Mouse (Mus musculus): ENCODE results near the gene Mthfd2. TPM values are rescaled to one million over a fixed set of nuclear protein-coding genes. Genes with fewer than 3 reads are reported as not detected.
"Not testable (repeated sequence)": the region's sequence is repeated elsewhere in the genome, so short reads cannot be mapped to it uniquely, and the experiment has no call there.

The Mthfd2 gene
- polyA plus RNA-seq, 1 experiment from 2014 or later: 21.0 TPM

GRCm38 (mm10) chr6:83352666-83353410, 27.1 kb upstream of the Mthfd2 start:
- H3K4me3 ChIP-seq: no peak overlapping the region
- WGBS: 91% methylated on average over 24 of the region's 24 CpGs
- no peak overlapping the region for H3K9ac ChIP-seq
- H3K27me3 ChIP-seq: no peaks in the 10 kb centered on the region
- H3K27ac ChIP-seq: no peak overlapping the region
- no peaks in the 10 kb centered on the region for H3K9me3 ChIP-seq (replicated peaks)
- H3K36me3 ChIP-seq: peaks cover 41% of the 10 kb centered on the region
- peaks cover 30% of the 10 kb centered on the region for H3K4me1 ChIP-seq (replicated peaks)
- ATAC-seq (replicated peaks; ENCODE audit: insufficient number of reproducible peaks, insufficient read depth, low FRiP score, low read depth): no peak
- H3K4me2 ChIP-seq: no peak overlapping the region

DNA sequence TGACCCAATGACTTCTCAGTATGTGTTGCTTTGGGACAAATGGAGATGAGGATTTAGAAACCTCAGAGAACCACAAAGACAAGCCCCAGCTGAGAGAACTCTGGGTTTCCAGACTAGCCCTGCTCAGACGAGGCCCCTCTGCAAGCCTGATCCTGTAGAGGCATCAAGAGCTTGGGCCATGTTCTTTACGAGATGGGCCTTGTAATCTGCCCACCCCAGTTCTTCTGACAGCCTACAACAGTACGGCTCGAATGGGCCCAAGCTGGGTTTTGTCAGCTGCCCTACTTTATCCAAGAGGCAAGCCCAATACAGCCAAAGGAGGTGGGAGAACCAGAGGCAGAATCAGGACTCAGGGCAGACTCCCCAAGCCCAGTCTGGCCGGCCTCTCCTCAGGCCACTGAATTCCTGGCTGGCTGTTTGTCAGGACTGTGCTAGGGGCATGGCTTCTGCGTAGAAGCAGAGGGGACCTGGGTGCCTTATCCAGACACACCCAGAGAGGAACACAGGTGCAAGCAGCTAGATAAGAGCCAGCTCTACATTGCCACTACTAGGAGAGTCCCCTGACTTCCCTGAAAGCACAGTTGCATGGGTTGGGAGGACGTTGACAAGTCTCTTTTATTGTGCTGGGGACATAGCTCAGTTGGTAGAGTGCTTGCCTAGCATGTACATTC, 25.9 kb upstream of the Mthfd2 start:
- Histone ChIP-seq H3K36me3 (peaks cover 34% of the 10 kb centered on the region), H3K27me3 (no peaks in the 10 kb centered on the region), H3K27ac (no peak overlapping the region), H3K4me3 (no peak overlapping the region), H3K9me3 (replicated peaks) (no peaks in the 10 kb centered on the region), H3K4me1 (replicated peaks) (peaks cover 26% of the 10 kb centered on the region), H3K4me2 (no peak overlapping the region), H3K9ac (no peak overlapping the region)
- ATAC-seq (replicated peaks; ENCODE audit: insufficient number of reproducible peaks, insufficient read depth, low FRiP score, low read depth): no peak
- WGBS: 77% methylated on average over 7 of the region's 7 CpGs

GRCm38 (mm10) chr6:83350851-83351405, 25.2 kb upstream of the Mthfd2 start:
- H3K36me3 ChIP-seq: peaks cover 34% of the 10 kb centered on the region
- H3K9ac ChIP-seq: no peak overlapping the region
- H3K4me1 ChIP-seq (replicated peaks): peaks cover 26% of the 10 kb centered on the region
- H3K9me3 ChIP-seq (replicated peaks): no peaks in the 10 kb centered on the region
- 85% methylated on average over 16 of the region's 16 CpGs for WGBS
- no peaks in the 10 kb centered on the region for H3K27me3 ChIP-seq
- ATAC-seq (replicated peaks; ENCODE audit: insufficient number of reproducible peaks, insufficient read depth, low FRiP score, low read depth): no peak
- no peak overlapping the region for H3K4me2 ChIP-seq
- no peak overlapping the region for H3K27ac ChIP-seq
- H3K4me3 ChIP-seq: no peak overlapping the region

DNA sequence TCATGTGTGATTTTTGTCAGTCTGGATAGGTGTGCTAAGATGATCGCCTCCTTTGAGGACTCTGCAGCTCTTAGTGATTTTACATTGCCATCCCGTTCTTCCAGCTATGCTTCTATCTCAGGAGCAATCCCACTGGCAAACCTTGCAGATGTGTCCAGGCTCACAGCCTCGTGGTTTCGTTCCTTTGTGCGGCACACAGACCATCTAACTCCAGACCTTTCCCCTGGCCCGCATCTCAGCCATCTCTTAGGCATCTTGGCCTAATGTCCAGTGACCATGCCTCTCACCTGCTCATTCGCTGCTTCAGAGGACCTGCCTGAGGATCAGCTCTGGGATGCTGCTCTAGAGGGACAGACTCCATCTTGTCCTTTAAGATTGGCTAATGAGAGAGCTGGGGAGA, 24.5 kb upstream of the Mthfd2 start:
- peaks cover 26% of the 10 kb centered on the region for H3K4me1 ChIP-seq (replicated peaks)
- H3K9ac ChIP-seq: peak overlapping the region; percentile 95
- H3K27me3 ChIP-seq: no peaks in the 10 kb centered on the region
- H3K36me3 ChIP-seq: peaks cover 27% of the 10 kb centered on the region
- H3K27ac ChIP-seq: no peak overlapping the region
- H3K4me2 ChIP-seq: peak overlapping the region; percentile 85
- no peak for ATAC-seq (replicated peaks; ENCODE audit: insufficient number of reproducible peaks, insufficient read depth, low FRiP score, low read depth)
- H3K9me3 ChIP-seq (replicated peaks): no peaks in the 10 kb centered on the region
- WGBS: 76% methylated on average over 7 of the region's 7 CpGs
- peak overlapping the region; percentile 80 for H3K4me3 ChIP-seq

DNA sequence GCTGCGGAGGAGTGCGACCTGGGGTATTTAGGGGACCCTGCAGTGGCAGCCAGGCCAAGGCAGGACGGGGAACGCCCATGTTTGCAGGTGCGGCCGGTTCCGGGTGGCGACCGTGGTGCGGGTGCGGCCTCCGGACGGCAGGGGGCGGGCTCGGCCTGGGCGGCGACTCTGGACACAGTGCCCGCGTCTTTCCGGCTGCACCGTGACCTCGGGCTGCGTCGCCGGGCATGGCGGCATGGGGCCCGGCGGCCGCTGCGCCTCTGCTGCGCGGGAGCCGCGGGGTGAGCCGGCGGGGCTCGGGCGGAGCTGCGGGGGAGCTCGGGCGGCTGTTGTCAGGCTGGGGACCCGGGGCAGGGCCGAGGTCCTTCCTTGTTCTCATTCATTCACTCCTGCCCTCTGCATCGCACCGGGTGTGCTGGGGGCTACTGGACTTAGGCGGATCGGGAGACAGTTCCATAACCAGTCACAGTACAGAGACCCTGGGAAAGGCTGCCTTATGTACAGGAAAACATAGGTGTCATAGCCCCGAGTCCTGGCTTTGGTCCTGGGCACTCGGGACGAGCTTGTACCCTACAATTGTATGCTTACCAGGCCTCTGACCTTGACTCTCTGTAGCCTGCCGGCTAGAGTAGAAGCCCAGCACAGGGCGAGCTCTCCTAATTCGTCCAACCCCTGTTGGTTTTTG, 23.7 kb upstream of the Mthfd2 start:
- peaks cover 26% of the 10 kb centered on the region for H3K4me1 ChIP-seq (replicated peaks)
- H3K4me3 ChIP-seq: peak overlapping the region; percentile 80
- peak overlapping the region; percentile 95 for H3K9ac ChIP-seq
- under 1% methylated on average over 53 of the region's 53 CpGs for WGBS
- ATAC-seq (replicated peaks; ENCODE audit: insufficient number of reproducible peaks, insufficient read depth, low FRiP score, low read depth): peak; percentile 94
- H3K27me3 ChIP-seq: no peaks in the 10 kb centered on the region
- peak overlapping the region; percentile 70 for H3K27ac ChIP-seq
- H3K36me3 ChIP-seq: peaks cover 20% of the 10 kb centered on the region
- peak overlapping the region; percentile 85 for H3K4me2 ChIP-seq
- no peaks in the 10 kb centered on the region for H3K9me3 ChIP-seq (replicated peaks)

DNA sequence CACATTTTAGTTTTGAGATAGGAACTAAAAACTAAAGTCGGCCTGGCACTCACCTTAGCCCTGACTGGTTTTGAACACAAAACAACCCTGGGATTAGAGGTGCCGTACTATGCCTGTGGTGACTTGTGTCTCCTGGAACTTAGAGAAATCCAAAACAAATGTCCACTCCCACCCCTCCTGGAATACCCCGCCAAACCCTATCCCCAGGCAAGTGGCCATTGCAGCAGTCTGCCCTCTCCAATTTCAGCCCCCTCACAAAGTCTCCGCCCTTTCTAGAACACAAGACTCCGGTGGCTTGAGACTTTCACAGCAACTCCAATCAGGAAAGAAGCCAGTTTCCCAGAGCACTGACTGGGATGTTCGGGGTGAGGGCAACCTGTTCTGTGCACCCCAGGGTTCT, 23.2 kb upstream of the Mthfd2 start, which contains the start of gene Bola3:
Bola3 (plus strand) TSS at position 275 of the 400 bp plus-strand sequence.
- Histone ChIP-seq H3K36me3 (peaks cover 14% of the 10 kb centered on the region; the same call in 1 of the 2 replicates), H3K9me3 (replicated peaks) (no peaks in the 10 kb centered on the region), H3K4me3 (peak within 1 kb of the TSS; percentile 80), H3K4me1 (replicated peaks) (peaks cover 26% of the 10 kb centered on the region), H3K27ac (peak within 1 kb of the TSS; percentile 70), H3K9ac (peak within 1 kb of the TSS; percentile 95), H3K4me2 (peak within 1 kb of the TSS; percentile 85), H3K27me3 (no peaks in the 10 kb centered on the region)
- ATAC-seq (replicated peaks; ENCODE audit: insufficient number of reproducible peaks, insufficient read depth, low FRiP score, low read depth): peak; percentile 17; the same call in 1 of the 2 replicates
- WGBS: 30% methylated on average over 6 of the region's 6 CpGs

DNA sequence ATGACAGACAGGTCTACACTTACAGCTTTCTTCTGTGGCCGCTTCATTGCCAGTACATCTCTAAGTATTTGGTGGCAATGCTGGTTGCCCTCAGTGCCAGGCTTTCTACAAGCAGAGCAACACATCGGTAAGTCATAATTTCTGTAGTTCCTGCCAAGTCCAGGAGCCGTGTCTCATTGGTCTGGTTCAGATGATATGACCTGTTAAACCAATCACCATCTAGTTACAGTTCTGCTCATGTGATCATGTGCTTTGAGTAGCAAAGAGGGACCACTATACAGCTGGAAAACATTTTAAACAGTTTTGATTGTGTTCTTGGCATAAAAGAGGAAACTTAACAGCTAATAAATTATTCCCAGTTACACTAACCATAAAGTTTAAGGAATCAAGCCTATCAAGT, 22.2 kb upstream of the Mthfd2 start:
- no peak overlapping the region for H3K4me2 ChIP-seq
- H3K27me3 ChIP-seq: no peaks in the 10 kb centered on the region
- no peak overlapping the region for H3K9ac ChIP-seq
- H3K4me3 ChIP-seq: no peak overlapping the region
- no peak overlapping the region for H3K27ac ChIP-seq
- 87% methylated on average over 3 of the region's 3 CpGs for WGBS
- no peak for ATAC-seq (replicated peaks; ENCODE audit: insufficient number of reproducible peaks, insufficient read depth, low FRiP score, low read depth)
- no peaks in the 10 kb centered on the region for H3K9me3 ChIP-seq (replicated peaks)
- H3K36me3 ChIP-seq: peaks cover 8% of the 10 kb centered on the region; the same call in 1 of the 2 replicates
- H3K4me1 ChIP-seq (replicated peaks): peaks cover 26% of the 10 kb centered on the region

- H3K27ac ChIP-seq; ATAC-seq (replicated peaks; ENCODE audit: insufficient number of reproducible peaks, insufficient read depth, low FRiP score, low read depth); H3K4me2 ChIP-seq; H3K27me3 ChIP-seq; H3K4me3 ChIP-seq; H3K9me3 ChIP-seq (replicated peaks); H3K9ac ChIP-seq: not testable (repeated sequence)
- Histone ChIP-seq H3K36me3 (peaks cover 22% of the 10 kb centered on the region), H3K4me1 (replicated peaks) (peaks cover 14% of the 10 kb centered on the region)
- 87% methylated on average over 8 of the region's 8 CpGs for WGBS
These were observed 19.6 kb upstream of the Mthfd2 start for GRCm38 (mm10) chr6:83345285-83345684.

- no peak overlapping the region for H3K27ac ChIP-seq
- H3K36me3 ChIP-seq: peaks cover 44% of the 10 kb centered on the region
- ATAC-seq (replicated peaks; ENCODE audit: insufficient number of reproducible peaks, insufficient read depth, low FRiP score, low read depth): no peak
- H3K9me3 ChIP-seq (replicated peaks): no peaks in the 10 kb centered on the region
- H3K4me1 ChIP-seq (replicated peaks): no peaks in the 10 kb centered on the region; the same call in 1 of the 2 replicates
- no peak overlapping the region for H3K4me3 ChIP-seq
- H3K9ac ChIP-seq: no peak overlapping the region
- H3K4me2 ChIP-seq: no peak overlapping the region
- WGBS: 88% methylated on average over 2 of the region's 2 CpGs
- no peaks in the 10 kb centered on the region for H3K27me3 ChIP-seq
These were observed 17.2 kb upstream of the Mthfd2 start for GRCm38 (mm10) chr6:83342957-83343356.

GRCm38 (mm10) chr6:83341387-83341786, 15.7 kb upstream of the Mthfd2 start:
- H3K36me3 ChIP-seq: peaks cover 47% of the 10 kb centered on the region
- no peak overlapping the region for H3K27ac ChIP-seq
- no peaks in the 10 kb centered on the region; the same call in 1 of the 2 replicates for H3K4me1 ChIP-seq (replicated peaks)
- H3K4me2 ChIP-seq: no peak overlapping the region
- no peak overlapping the region for H3K9ac ChIP-seq
- H3K9me3 ChIP-seq (replicated peaks): no peaks in the 10 kb centered on the region
- H3K4me3 ChIP-seq: no peak overlapping the region
- H3K27me3 ChIP-seq: no peaks in the 10 kb centered on the region
- ATAC-seq (replicated peaks; ENCODE audit: insufficient number of reproducible peaks, insufficient read depth, low FRiP score, low read depth): no peak
- WGBS: 58% methylated on average over 3 of the region's 3 CpGs

- no peak overlapping the region for H3K4me2 ChIP-seq
- H3K4me1 ChIP-seq (replicated peaks): peaks cover 19% of the 10 kb centered on the region
- no peaks in the 10 kb centered on the region for H3K27me3 ChIP-seq
- peaks cover 29% of the 10 kb centered on the region for H3K36me3 ChIP-seq
- WGBS: 86% methylated on average over 3 of the region's 3 CpGs
- no peaks in the 10 kb centered on the region for H3K9me3 ChIP-seq (replicated peaks)
- H3K27ac ChIP-seq: no peak overlapping the region
- ATAC-seq (replicated peaks; ENCODE audit: insufficient number of reproducible peaks, insufficient read depth, low FRiP score, low read depth): no peak
- no peak overlapping the region for H3K9ac ChIP-seq
- H3K4me3 ChIP-seq: no peak overlapping the region
These were observed 2.0 kb upstream of the Mthfd2 start for GRCm38 (mm10) chr6:83327591-83328190.
